Mouse (Mus musculus) thymus, postnatal 10 days (tissue): ENCODE results near the gene Ptprc.
A peak's percentile ranks its signal among the peaks of the same experiment; 100 is the strongest.

Experiments
- DNase-seq, 2 experiments: peaks; one replicate each; pipeline ENCODE4 v3.0.0; 2021; ENCODE audit warnings: low spot score in 2 of 2

Gene Ptprc

GRCm38 (mm10) chr1:138153126-138153525 is 22.4 kb downstream of the Ptprc start:
- DNase-seq = no peak

- no peak for DNase-seq
Measured at GRCm38 (mm10) chr1:138148844-138149243, 26.7 kb downstream of the Ptprc start.

- no peak for DNase-seq
Measured at GRCm38 (mm10) chr1:138145571-138145970, 29.9 kb downstream of the Ptprc start.

GRCm38 (mm10) chr1:138145148-138145547 is 30.4 kb downstream of the Ptprc start:
- no peak for DNase-seq

GRCm38 (mm10) chr1:138144365-138144764 is 31.1 kb downstream of the Ptprc start:
- DNase-seq = no peak

- DNase-seq = no peak
Measured at GRCm38 (mm10) chr1:138140769-138141168, 34.7 kb downstream of the Ptprc start.

GRCm38 (mm10) chr1:138137696-138138095 is 37.8 kb downstream of the Ptprc start:
- no peak for DNase-seq

- DNase-seq = no peak
Measured at GRCm38 (mm10) chr1:138137024-138137577, 38.4 kb downstream of the Ptprc start.

GRCm38 (mm10) chr1:138136373-138136779 is 39.1 kb downstream of the Ptprc start:
- peak; percentile 83 to 88 for DNase-seq

GRCm38 (mm10) chr1:138135637-138136372 is 39.7 kb downstream of the Ptprc start:
- DNase-seq = no peak

- no peak for DNase-seq
Measured at GRCm38 (mm10) chr1:138135117-138135516, 40.4 kb downstream of the Ptprc start.

GRCm38 (mm10) chr1:138134324-138134723 is 41.2 kb downstream of the Ptprc start:
- DNase-seq = no peak

- DNase-seq = no peak
Measured at GRCm38 (mm10) chr1:138131739-138132138, 43.8 kb downstream of the Ptprc start.

- peak in 1 of 2 experiments; percentile 47 for DNase-seq
Measured at GRCm38 (mm10) chr1:138130145-138130544, 45.4 kb downstream of the Ptprc start.

- DNase-seq = no peak
Measured at GRCm38 (mm10) chr1:138126843-138127242, 48.7 kb downstream of the Ptprc start.

GRCm38 (mm10) chr1:138125281-138125680 is 50.2 kb downstream of the Ptprc start:
- no peak for DNase-seq

- DNase-seq = peak in 1 of 2 experiments; percentile 62
Measured at GRCm38 (mm10) chr1:138123866-138124265, 51.6 kb downstream of the Ptprc start.

GRCm38 (mm10) chr1:138119895-138120294 is 55.6 kb downstream of the Ptprc start:
- DNase-seq = no peak

- no peak for DNase-seq
Measured at GRCm38 (mm10) chr1:138093219-138093618, 82.3 kb downstream of the Ptprc start.

- DNase-seq = peak in 1 of 2 experiments; percentile 19
Measured at GRCm38 (mm10) chr1:138085810-138086209, 89.7 kb downstream of the Ptprc start.

GRCm38 (mm10) chr1:138083707-138084106 is 91.8 kb downstream of the Ptprc start:
- no peak for DNase-seq

- no peak for DNase-seq
Measured at GRCm38 (mm10) chr1:138080308-138080707, 95.2 kb downstream of the Ptprc start.

- peak; percentile 74 to 90 for DNase-seq
Measured at GRCm38 (mm10) chr1:138044196-138044945, 131.1 kb downstream of the Ptprc start.
